Mouse (Mus musculus): ENCODE data around the gene Cacna2d2.

DNA sequence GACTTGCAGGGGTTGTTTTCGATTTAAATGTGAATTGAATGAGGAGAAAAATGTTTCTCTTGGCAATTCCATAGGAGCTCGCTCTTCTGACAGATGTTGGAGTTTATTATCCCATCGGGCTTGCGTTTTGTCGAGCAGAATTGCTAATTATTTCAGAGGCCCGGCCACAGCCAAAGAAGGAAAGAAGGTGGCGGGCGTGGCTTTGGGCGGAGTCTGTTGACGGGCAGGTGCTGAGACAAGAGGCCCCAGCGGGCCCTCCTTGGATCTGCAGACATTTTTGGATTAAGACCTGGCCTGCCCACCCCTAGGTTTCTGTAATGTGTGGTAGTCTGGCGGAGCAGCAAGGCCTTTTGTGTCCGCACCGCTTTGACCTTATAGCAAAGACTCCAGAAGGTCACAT, 80.2 kb downstream of the Cacna2d2 start:
- TF ChIP-seq CTCF (IDR thresholded peaks at IDR 0.05; ENCODE audit: control insufficient read depth, insufficient read depth, insufficient replicate concordance, low read depth, low read length) (no peak), POLR2A (IDR thresholded peaks at IDR 0.05; ENCODE audit: control insufficient read depth, low read depth, low read length) (no peak)
